Mouse (Mus musculus) lung, postnatal 0 days (tissue): ENCODE measurements at regions not wholly inside any gene's neighbourhood (a gene's known extent, or its start where the extent isn't known, plus 50 kb on each side); places are given as distances from the start of the nearest gene placed in this dataset.

Experiments used
- CTCF ChIP-seq: IDR thresholded peaks from 2 replicates; pipeline ENCODE4 v1.5.1; 2016; ENCODE audit warnings: antibody characterized with exemption, mild to moderate bottlenecking
- EP300 ChIP-seq: IDR thresholded peaks from 2 replicates; pipeline ENCODE4 v1.6.1; 2016; ENCODE audit warnings: antibody characterized with exemption, mild to moderate bottlenecking, control low read depth

GRCm38 (mm10) chr6:22450501-22450900 is 94.5 kb upstream of the Fam3c start:
- no peak for TF ChIP-seq CTCF
- no peak for TF ChIP-seq EP300
